28 mouse cellular contexts compared by ENCODE assay signal in genomic region chr4:55769656-55770055, GRCm38 (mm10).
"Had no signal": no experiment of that assay in that cellular context is flagged by ENCODE, and none has a peak within 500 bp of the region (broad histone marks: within the 10 kb centered on the region; RNA-seq: fewer than 3 reads in every experiment).

No protein-coding gene starts in this region.

- H3K4me3 ChIP-seq: gastrocnemius, adult 2 months; heart, adult 2 months; heart, embryonic 13.5 days; heart, embryonic 15.5 days; hindbrain, embryonic 10.5 days; hindbrain, embryonic 12.5 days; kidney, embryonic 15.5 days; limb, embryonic 13.5 days; limb, embryonic 15.5 days; liver, embryonic 12.5 days had no signal

- H3K36me3 ChIP-seq: heart, embryonic 13.5 days; heart, embryonic 15.5 days; hindbrain, embryonic 10.5 days; hindbrain, embryonic 12.5 days; kidney, embryonic 15.5 days; limb, embryonic 13.5 days; limb, embryonic 15.5 days; liver, embryonic 12.5 days had no signal

- H3K4me1 ChIP-seq: heart, embryonic 13.5 days; heart, embryonic 15.5 days; hindbrain, embryonic 10.5 days; hindbrain, embryonic 12.5 days; kidney, embryonic 15.5 days; limb, embryonic 13.5 days; limb, embryonic 15.5 days; liver, embryonic 12.5 days had no signal

- H3K9ac ChIP-seq: heart, embryonic 13.5 days; heart, embryonic 15.5 days; hindbrain, embryonic 12.5 days; hindbrain, embryonic 14.5 days; kidney, embryonic 15.5 days; limb, embryonic 13.5 days; limb, embryonic 15.5 days; liver, embryonic 12.5 days; liver, embryonic 14.5 days had no signal

- H3K4me2 ChIP-seq: heart, embryonic 11.5 days; heart, embryonic 13.5 days; heart, embryonic 15.5 days; hindbrain, embryonic 12.5 days; hindbrain, embryonic 14.5 days; kidney, embryonic 15.5 days; limb, embryonic 13.5 days; limb, embryonic 15.5 days; liver, embryonic 12.5 days had no signal

- H3K9me3 ChIP-seq: heart, embryonic 13.5 days; heart, embryonic 15.5 days; hindbrain, embryonic 10.5 days; hindbrain, embryonic 12.5 days; kidney, embryonic 15.5 days; limb, embryonic 13.5 days; limb, embryonic 15.5 days; liver, embryonic 12.5 days had no signal

- H3K27me3 ChIP-seq: heart, embryonic 13.5 days; heart, embryonic 15.5 days; hindbrain, embryonic 12.5 days; kidney, embryonic 15.5 days; limb, embryonic 13.5 days; limb, embryonic 15.5 days; liver, embryonic 12.5 days had no signal

- H3K27ac ChIP-seq: gastrocnemius, adult 2 months; heart, adult 2 months; heart, embryonic 13.5 days; heart, embryonic 15.5 days; hindbrain, embryonic 10.5 days; hindbrain, embryonic 12.5 days; hindbrain, embryonic 14.5 days; kidney, embryonic 15.5 days; kidney, postnatal 0 days; limb, embryonic 13.5 days; limb, embryonic 15.5 days; liver, embryonic 12.5 days; liver, embryonic 14.5 days had no signal

- DNase-seq: gastrocnemius, adult 2 months; gastrocnemius, postnatal 10 days; gastrocnemius, postnatal 25 days; heart, adult 11 months; heart, adult 2 months; heart, postnatal 4 days; kidney, adult 11 months; kidney, adult 2 months; kidney, adult 9 months; kidney, postnatal 14 days; kidney, postnatal 36 days; layer of hippocampus, adult 9-11 months; layer of hippocampus, postnatal 36 days; left cerebral cortex, postnatal 4 days had no signal

- ATAC-seq: hindbrain, embryonic 16.5 days; inflammation-experienced regulatory T-cells, adult 6 months; liver, embryonic 12.5 days had no signal
